Mouse (Mus musculus) hindbrain, embryonic 11.5 days (tissue): ENCODE data around the gene Syngr1. TPM values are rescaled to one million over a fixed set of nuclear protein-coding genes. Genes with fewer than 3 reads are reported as not detected.

ENCODE experiments used
- ATAC-seq: fragments of 200-750 bp; cut with Nextera tagmentation; 2 replicates; pipeline ENCODE4 v1.8.0; 2017; ENCODE audit warnings: mild to moderate bottlenecking, moderate TSS enrichment, moderate library complexity; ENCODE audit not compliant: low FRiP score
- DNase-seq: peaks from one replicate; pipeline ENCODE4 v3.0.0-alpha.2; 2015; ENCODE audit warnings: low spot score
- H3K27ac ChIP-seq: fragments of 300-500 bp; sonication (generic); 2 replicates; pipeline ENCODE4 v1.5.1; 2014; ENCODE audit warnings: mild to moderate bottlenecking, low read depth, low read length
- H3K27me3 ChIP-seq: fragments of 300-500 bp; sonication (generic); 2 replicates; pipeline ENCODE4 v1.6.1; 2014; ENCODE audit warnings: mild to moderate bottlenecking, low read length, moderate library complexity, mixed read lengths; ENCODE audit not compliant: control insufficient read depth, insufficient read depth
- H3K36me3 ChIP-seq: fragments of 300-500 bp; sonication (generic); 2 replicates; pipeline ENCODE4 v1.6.1; 2014; ENCODE audit warnings: mild to moderate bottlenecking, low read length, moderate library complexity, mixed read lengths; ENCODE audit not compliant: control insufficient read depth, insufficient read depth
- H3K4me1 ChIP-seq: fragments of 300-500 bp; sonication (generic); replicated peaks from 2 replicates; pipeline ENCODE4 v1.6.1; 2014; ENCODE audit warnings: low read length, mixed read lengths; ENCODE audit not compliant: control insufficient read depth, insufficient read depth
- H3K4me2 ChIP-seq: fragments of 300-500 bp; sonication (generic); replicated peaks from 2 replicates; pipeline ENCODE4 v1.6.1; 2014; ENCODE audit warnings: mild to moderate bottlenecking, low read depth, low read length
- H3K4me3 ChIP-seq: fragments of 300-500 bp; sonication (generic); 2 replicates; pipeline ENCODE4 v1.5.1; 2014; ENCODE audit warnings: low read depth, low read length
- H3K9ac ChIP-seq: fragments of 300-500 bp; sonication (generic); 2 replicates; pipeline ENCODE4 v1.6.1; 2014; ENCODE audit warnings: low read depth, low read length
- H3K9me3 ChIP-seq: fragments of 300-500 bp; sonication (generic); 2 replicates; pipeline ENCODE4 v1.6.1; 2016; ENCODE audit warnings: low read length; ENCODE audit not compliant: control insufficient read depth
- WGBS: fragments of 180-500 bp; shearing (Covaris S2); extraction: QIAGEN DNeasy Blood & Tissue Kit; methylation state at CpG from one replicate; pipeline ENCODE4 v1.1.7; 2014; 5-methylcytosine and 5-hydroxymethylcytosine counted together
- polyA plus RNA-seq: library from polyadenylated mRNA; unstranded; fragments of >200 nt; fragmentation: Nextera tagmentation; extraction: Ambion mirVana; gene quantifications from 2 replicates; pipeline ENCODE4 v1.2.1, GENCODE M21; 2014

Gene Syngr1
- polyA plus RNA-seq, 1 experiment from 2014 or later: 7.3 TPM

DNA sequence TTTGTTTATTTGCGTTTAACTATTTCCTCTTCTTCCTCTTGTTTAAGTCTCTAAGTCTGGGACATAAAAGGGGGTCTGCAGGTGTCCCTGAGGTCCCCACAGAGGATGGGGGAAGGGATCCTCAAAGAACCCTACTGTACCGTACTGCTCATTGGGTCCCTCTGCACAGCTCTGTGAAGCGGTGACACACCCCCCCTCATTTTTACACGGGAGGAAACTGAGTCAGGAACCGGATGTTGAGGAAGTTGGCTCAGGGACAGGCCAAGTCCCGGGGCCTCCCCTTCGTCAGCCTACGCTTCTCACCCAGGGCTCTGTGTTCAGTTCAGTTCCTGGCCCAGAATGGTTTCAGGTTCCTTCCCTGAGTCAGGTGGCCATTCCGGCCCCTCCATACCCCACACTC lies 39.4 kb upstream of the Syngr1 start:
- no peak overlapping the region for H3K27ac ChIP-seq
- DNase-seq (no peak), ATAC-seq (no peak)
- 85% methylated on average over 9 of the region's 9 CpGs for WGBS
- no peak overlapping the region for H3K4me3 ChIP-seq
- no peak overlapping the region for H3K4me2 ChIP-seq
- H3K4me1 ChIP-seq: no peaks in the 10 kb centered on the region
- H3K9me3 ChIP-seq: no peaks in the 10 kb centered on the region
- no peaks in the 10 kb centered on the region for H3K36me3 ChIP-seq
- no peaks in the 10 kb centered on the region for H3K27me3 ChIP-seq
- H3K9ac ChIP-seq: no peak overlapping the region

DNA sequence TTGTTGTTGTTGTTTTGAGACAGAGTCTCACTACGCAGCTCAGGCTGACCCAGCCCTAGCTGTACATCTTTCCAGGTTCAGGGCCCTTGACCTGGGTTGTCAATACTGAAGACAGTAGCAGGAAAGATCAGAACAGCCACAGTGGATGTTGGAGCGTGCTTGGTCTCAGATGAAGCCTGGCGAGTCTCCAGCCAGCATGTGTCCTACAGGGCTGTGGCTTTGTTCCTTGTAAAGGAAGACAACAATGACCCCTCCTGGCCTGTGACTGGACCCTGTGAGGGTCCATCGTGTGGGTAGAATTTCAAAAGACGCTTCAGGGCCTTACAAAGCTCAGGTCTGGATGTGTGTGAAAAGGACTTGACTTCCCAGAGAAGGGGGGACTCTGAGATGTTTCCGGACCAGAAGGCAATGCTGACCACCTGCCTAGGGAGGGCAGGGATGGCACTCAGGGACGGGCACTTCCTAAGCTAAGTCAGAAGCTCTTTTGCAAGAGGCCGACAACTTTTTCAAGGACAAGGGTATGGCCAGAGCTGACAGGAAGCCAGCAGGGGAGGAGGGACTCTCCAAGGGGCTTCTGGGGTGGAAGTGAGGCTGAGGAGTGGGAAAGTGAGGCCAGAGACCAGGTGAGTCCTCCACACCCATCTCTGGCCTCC lies 37.6 kb upstream of the Syngr1 start:
- Histone ChIP-seq H3K4me2 (no peak overlapping the region), H3K9me3 (no peaks in the 10 kb centered on the region), H3K36me3 (no peaks in the 10 kb centered on the region), H3K27me3 (no peaks in the 10 kb centered on the region), H3K4me3 (no peak overlapping the region), H3K27ac (no peak overlapping the region), H3K9ac (no peak overlapping the region), H3K4me1 (no peaks in the 10 kb centered on the region)
- no peak for DNase-seq
- ATAC-seq: no peak
- WGBS: 62% methylated on average over 8 of the region's 8 CpGs

DNA sequence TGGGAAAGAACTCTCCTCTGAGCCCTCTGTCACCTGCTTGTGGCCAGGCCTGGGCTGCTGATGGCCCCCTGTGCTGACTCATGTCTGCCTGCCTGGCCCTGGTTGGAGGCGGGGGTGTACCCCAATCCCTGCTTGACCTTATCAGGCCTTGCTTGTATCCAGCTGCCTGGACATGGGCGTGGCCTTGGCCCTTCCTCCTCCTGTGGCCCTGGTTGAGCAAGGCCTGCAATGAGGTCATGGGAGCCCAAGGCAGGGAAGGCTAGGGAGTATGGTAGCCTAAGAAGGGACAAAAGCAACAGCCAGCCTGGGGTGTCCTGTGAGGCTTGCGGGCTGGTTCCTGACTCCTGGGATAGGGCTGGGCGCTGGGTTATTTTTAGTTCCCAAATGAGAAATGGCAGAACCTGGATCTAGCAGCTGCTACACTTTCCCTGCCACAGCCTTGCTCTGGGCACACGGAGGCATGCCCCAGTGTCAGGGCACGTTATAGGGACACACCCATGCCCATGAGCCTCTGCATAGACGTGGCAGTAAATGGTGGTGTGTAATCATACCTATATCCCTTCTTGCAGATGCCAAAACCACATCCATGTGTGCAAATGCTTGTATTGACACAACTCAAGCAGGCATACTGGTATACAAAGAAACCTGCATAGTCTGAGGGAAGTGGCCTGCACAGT lies 37.0 kb upstream of the Syngr1 start:
- no peak overlapping the region for H3K9ac ChIP-seq
- H3K27ac ChIP-seq: no peak overlapping the region
- H3K27me3 ChIP-seq: no peaks in the 10 kb centered on the region
- H3K4me3 ChIP-seq: no peak overlapping the region
- no peaks in the 10 kb centered on the region for H3K9me3 ChIP-seq
- ATAC-seq (no peak), DNase-seq (no peak)
- no peaks in the 10 kb centered on the region for H3K36me3 ChIP-seq
- no peaks in the 10 kb centered on the region for H3K4me1 ChIP-seq
- H3K4me2 ChIP-seq: no peak overlapping the region
- WGBS: 92% methylated on average over 7 of the region's 7 CpGs

DNA sequence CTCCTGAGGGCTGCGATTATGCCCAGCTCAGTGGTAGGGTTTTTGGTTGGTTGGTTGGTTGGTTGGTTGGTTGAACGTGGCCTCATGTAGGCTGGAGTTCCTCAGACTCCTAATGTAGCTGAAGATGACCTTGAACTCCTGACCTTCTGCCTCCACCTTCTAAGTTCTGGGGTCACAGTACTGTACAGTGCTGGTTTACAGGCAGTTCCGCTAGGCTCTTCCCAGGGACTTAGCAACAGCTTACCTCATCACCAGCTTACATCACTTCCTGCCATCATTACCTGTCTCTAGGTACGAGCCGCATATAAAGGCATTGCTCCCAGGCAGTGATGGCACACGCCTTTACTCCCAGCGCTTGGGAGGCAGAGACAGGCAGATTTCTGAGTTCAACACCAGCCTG lies 33.0 kb upstream of the Syngr1 start:
- no peaks in the 10 kb centered on the region for H3K4me1 ChIP-seq
- ATAC-seq (no peak), DNase-seq (no peak)
- no peaks in the 10 kb centered on the region for H3K36me3 ChIP-seq
- H3K27me3 ChIP-seq: no peaks in the 10 kb centered on the region
- H3K4me3 ChIP-seq: no peak overlapping the region
- WGBS: 84% methylated on average over 7 of the region's 7 CpGs
- no peak overlapping the region for H3K4me2 ChIP-seq
- H3K9ac ChIP-seq: no peak overlapping the region
- H3K27ac ChIP-seq: no peak overlapping the region
- no peaks in the 10 kb centered on the region for H3K9me3 ChIP-seq

GRCm38 (mm10) chr15:80059606-80060005 lies 31.5 kb upstream of the Syngr1 start:
- H3K4me2 ChIP-seq: no peak overlapping the region
- no peaks in the 10 kb centered on the region for H3K9me3 ChIP-seq
- H3K27ac ChIP-seq: no peak overlapping the region
- ATAC-seq: no peak
- DNase-seq: no peak
- H3K27me3 ChIP-seq: no peaks in the 10 kb centered on the region
- no peaks in the 10 kb centered on the region for H3K4me1 ChIP-seq
- no peak overlapping the region for H3K9ac ChIP-seq
- no peaks in the 10 kb centered on the region for H3K36me3 ChIP-seq
- WGBS: 79% methylated on average over 7 of the region's 7 CpGs
- H3K4me3 ChIP-seq: no peak overlapping the region

DNA sequence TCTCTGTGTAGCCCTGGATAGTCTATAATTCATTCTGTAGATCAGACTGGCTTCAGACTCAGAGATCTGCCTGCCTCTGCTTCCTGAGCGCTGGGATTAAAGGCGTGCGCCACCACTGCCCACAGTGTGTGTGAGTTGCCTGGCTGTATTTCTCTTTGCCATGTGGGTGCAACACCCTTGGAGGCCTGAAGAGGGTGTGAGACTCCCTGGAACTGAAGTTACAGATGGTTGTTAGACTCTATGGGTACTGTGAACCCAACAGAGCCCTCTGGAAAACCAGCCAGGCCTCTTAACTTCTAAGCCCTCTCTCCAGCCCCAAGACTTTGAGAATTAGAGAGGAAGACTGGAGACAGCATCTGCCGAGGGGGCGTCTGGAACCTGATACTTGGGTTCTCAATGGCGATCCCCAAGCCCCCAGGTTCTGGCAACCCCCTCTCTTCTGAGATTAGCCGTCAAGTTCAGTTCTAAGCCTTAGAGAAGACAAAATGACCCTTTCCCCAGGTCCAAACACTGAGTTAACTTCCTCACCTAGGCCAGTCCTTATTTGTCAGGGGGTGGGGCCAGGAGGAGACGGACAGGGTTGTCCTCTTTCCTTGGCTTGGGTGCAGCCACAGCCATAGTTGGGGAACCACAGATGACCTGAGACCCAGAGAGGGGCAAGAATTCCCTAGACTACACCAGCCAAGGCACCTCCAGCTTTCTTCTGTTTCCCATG lies 30.6 kb upstream of the Syngr1 start:
- DNase-seq: no peak
- H3K9ac ChIP-seq: no peak overlapping the region
- no peak for ATAC-seq
- no peaks in the 10 kb centered on the region for H3K4me1 ChIP-seq
- H3K9me3 ChIP-seq: no peaks in the 10 kb centered on the region
- no peak overlapping the region for H3K27ac ChIP-seq
- WGBS: 97% methylated on average over 8 of the region's 8 CpGs
- no peaks in the 10 kb centered on the region for H3K36me3 ChIP-seq
- H3K27me3 ChIP-seq: no peaks in the 10 kb centered on the region
- no peak overlapping the region for H3K4me2 ChIP-seq
- H3K4me3 ChIP-seq: no peak overlapping the region

DNA sequence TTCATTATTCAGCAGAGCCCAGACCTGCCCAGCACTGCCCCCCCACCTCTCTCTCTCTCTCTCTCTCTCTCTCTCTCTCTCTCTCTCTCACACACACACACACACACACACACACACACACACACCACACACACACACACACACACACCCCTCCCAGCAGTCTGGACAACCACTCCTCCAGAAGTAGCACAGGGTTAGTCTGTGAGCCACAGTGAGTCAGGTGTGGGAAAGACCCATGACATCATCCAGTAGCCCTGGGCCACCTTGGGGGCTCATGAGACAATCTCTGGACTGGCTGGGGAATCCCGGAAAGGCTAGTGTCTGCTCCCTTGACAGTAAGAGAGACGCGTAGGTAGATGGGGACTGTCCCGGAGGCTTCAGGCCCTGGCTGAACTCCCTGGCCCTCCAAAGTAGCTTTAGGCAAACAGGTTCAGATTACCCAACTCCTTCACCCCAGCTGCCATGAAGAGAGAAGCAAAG lies 30.0 kb upstream of the Syngr1 start:
- H3K4me2 ChIP-seq: no peak overlapping the region
- H3K27me3 ChIP-seq: no peaks in the 10 kb centered on the region
- WGBS: 87% methylated on average over 4 of the region's 4 CpGs
- no peaks in the 10 kb centered on the region for H3K4me1 ChIP-seq
- no peak overlapping the region for H3K4me3 ChIP-seq
- ATAC-seq (no peak), DNase-seq (no peak)
- H3K27ac ChIP-seq: no peak overlapping the region
- no peaks in the 10 kb centered on the region for H3K9me3 ChIP-seq
- H3K36me3 ChIP-seq: no peaks in the 10 kb centered on the region
- no peak overlapping the region for H3K9ac ChIP-seq

GRCm38 (mm10) chr15:80062339-80062738 lies 28.8 kb upstream of the Syngr1 start:
- Histone ChIP-seq H3K27me3 (no peaks in the 10 kb centered on the region), H3K4me3 (no peak overlapping the region), H3K27ac (no peak overlapping the region), H3K9me3 (no peaks in the 10 kb centered on the region), H3K36me3 (no peaks in the 10 kb centered on the region), H3K9ac (no peak overlapping the region), H3K4me2 (no peak overlapping the region), H3K4me1 (no peaks in the 10 kb centered on the region)
- 73% methylated on average over 8 of the region's 9 CpGs for WGBS
- no peak for ATAC-seq
- DNase-seq: no peak
